Mouse (Mus musculus) heart, embryonic 16.5 days (tissue): ENCODE data around the gene Abcc12. TPM values are rescaled to one million over a fixed set of nuclear protein-coding genes. Genes with fewer than 3 reads are reported as not detected.

Experiments used
- ATAC-seq: fragments of 200-750 bp; cut with Nextera tagmentation; replicated peaks from 2 replicates; pipeline ENCODE4 v1.8.0; 2017; ENCODE audit warnings: moderate number of reproducible peaks; ENCODE audit not compliant: insufficient read depth, low FRiP score; ENCODE audit errors: extremely low read depth
- H3K27ac ChIP-seq: fragments of 300-500 bp; sonication (generic); 2 replicates; pipeline ENCODE4 v1.5.1; 2014; ENCODE audit warnings: mild to moderate bottlenecking, low read length, control low read depth, moderate library complexity
- H3K27me3 ChIP-seq: fragments of 300-500 bp; sonication (generic); 2 replicates; pipeline ENCODE4 v1.6.1; 2014; ENCODE audit warnings: low read length, mixed read lengths; ENCODE audit not compliant: control insufficient read depth, insufficient read depth
- H3K36me3 ChIP-seq: fragments of 300-500 bp; sonication (generic); 2 replicates; pipeline ENCODE4 v1.6.1; 2014; ENCODE audit not compliant: control insufficient read depth, insufficient read depth
- H3K4me1 ChIP-seq: fragments of 300-500 bp; sonication (generic); 2 replicates; pipeline ENCODE4 v1.6.1; 2014; ENCODE audit warnings: low read length, mixed read lengths; ENCODE audit not compliant: control insufficient read depth, insufficient read depth
- H3K4me2 ChIP-seq: fragments of 300-500 bp; sonication (generic); 2 replicates; pipeline ENCODE4 v1.6.1; 2014; ENCODE audit warnings: low read depth, mild to moderate bottlenecking, control low read depth, low read length
- H3K4me3 ChIP-seq: fragments of 300-500 bp; sonication (generic); 2 replicates; pipeline ENCODE4 v1.5.1; 2014; ENCODE audit warnings: mild to moderate bottlenecking, control low read depth, low read length
- H3K9ac ChIP-seq: fragments of 300-500 bp; sonication (generic); 2 replicates; pipeline ENCODE4 v1.6.1; 2014; ENCODE audit warnings: low read length, control low read depth
- H3K9me3 ChIP-seq: fragments of 300-500 bp; sonication (generic); replicated peaks from 2 replicates; pipeline ENCODE4 v1.6.1; 2016; ENCODE audit warnings: low read length; ENCODE audit not compliant: control insufficient read depth
- WGBS: fragments of 180-500 bp; shearing (Covaris S2); extraction: QIAGEN DNeasy Blood & Tissue Kit; methylation state at CpG from one replicate; pipeline ENCODE4 v1.1.7; 2014; 5-methylcytosine and 5-hydroxymethylcytosine counted together
- polyA plus RNA-seq: library from polyadenylated mRNA; unstranded; fragments of >200 nt; fragmentation: Nextera tagmentation; extraction: Ambion mirVana; gene quantifications from 2 replicates; pipeline ENCODE4 v1.2.1, GENCODE M21; 2015

Abcc12 gene
- polyA plus RNA-seq, 1 experiment from 2014 or later: 0.08 TPM

DNA sequence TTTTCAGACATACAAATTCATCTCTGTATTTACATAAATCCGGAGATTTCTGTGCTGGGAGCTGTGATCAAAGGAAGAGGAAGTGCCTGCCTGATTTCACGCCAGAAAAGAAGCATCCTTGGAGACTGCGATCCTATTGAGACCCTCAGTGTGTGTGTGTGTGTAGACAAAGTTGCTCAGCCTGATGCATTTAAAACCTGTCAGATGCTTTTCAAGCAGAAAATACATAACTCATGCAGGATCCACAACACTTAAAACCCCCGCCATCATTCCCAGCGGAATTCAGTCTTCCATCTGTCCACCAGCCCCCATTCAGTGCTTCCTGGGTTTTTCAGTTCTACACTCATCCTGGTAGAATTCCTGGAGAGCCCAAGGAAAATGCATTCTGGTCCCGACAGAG lies 107.4 kb downstream of the Abcc12 start:
- ATAC-seq: no peak
- Histone ChIP-seq H3K36me3 (no peaks in the 10 kb centered on the region), H3K9me3 (no peaks in the 10 kb centered on the region), H3K4me1 (no peaks in the 10 kb centered on the region), H3K9ac (no peak overlapping the region), H3K27me3 (no peaks in the 10 kb centered on the region), H3K4me3 (no peak overlapping the region), H3K27ac (no peak overlapping the region), H3K4me2 (no peak overlapping the region)
- 69% methylated on average over 6 of the region's 6 CpGs for WGBS

- ATAC-seq: no peak
- H3K27ac ChIP-seq: no peak overlapping the region
- 82% methylated on average over 2 of the region's 2 CpGs for WGBS
These were observed 109.8 kb downstream of the Abcc12 start for GRCm38 (mm10) chr8:86470717-86471116.

DNA sequence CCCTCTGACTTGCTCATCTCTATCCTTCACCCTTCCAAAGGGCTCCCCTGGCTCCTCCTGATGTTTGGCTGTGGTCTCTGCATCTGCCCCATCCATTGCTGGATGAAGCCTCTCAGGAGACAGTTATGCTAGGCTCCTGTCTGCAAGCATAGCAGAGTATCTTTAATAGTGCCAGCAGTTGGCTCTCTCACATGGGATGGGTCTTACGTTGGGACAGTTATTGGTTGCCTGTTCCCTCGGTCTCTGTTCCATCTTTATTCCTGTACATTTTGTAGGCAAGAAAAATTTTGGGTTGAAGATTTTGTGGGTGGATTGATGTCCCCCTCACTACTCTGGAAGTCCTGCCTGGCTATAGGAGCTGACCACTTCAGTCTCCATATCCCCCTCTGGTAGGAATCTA lies 117.3 kb downstream of the Abcc12 start:
- Histone ChIP-seq H3K9ac (no peak overlapping the region), H3K27me3 (no peaks in the 10 kb centered on the region), H3K36me3 (no peaks in the 10 kb centered on the region), H3K4me1 (no peaks in the 10 kb centered on the region), H3K4me2 (no peak overlapping the region), H3K4me3 (no peak overlapping the region), H3K9me3 (peaks cover 3% of the 10 kb centered on the region; the same call in 1 of the 2 replicates), H3K27ac (no peak overlapping the region)
- ATAC-seq: no peak
- 82% methylated on average over 2 of the region's 2 CpGs for WGBS

More at GRCm38 (mm10) chr8:86470717-86471116, 109.8 kb downstream of the Abcc12 start:
- Histone ChIP-seq H3K9ac (no peak overlapping the region), H3K36me3 (no peaks in the 10 kb centered on the region), H3K9me3 (peaks cover 2% of the 10 kb centered on the region; the same call in 1 of the 2 replicates), H3K4me2 (no peak overlapping the region), H3K4me3 (no peak overlapping the region), H3K4me1 (no peaks in the 10 kb centered on the region), H3K27me3 (no peaks in the 10 kb centered on the region)

GRCm38 (mm10) chr8:86460372-86460771 lies 120.1 kb downstream of the Abcc12 start:
- Histone ChIP-seq H3K27me3 (no peaks in the 10 kb centered on the region), H3K36me3 (no peaks in the 10 kb centered on the region), H3K4me3 (no peak overlapping the region), H3K9me3 (no peaks in the 10 kb centered on the region), H3K27ac (no peak overlapping the region), H3K9ac (no peak overlapping the region), H3K4me2 (no peak overlapping the region), H3K4me1 (no peaks in the 10 kb centered on the region)
- 75% methylated on average over 5 of the region's 5 CpGs for WGBS
- ATAC-seq: no peak

DNA sequence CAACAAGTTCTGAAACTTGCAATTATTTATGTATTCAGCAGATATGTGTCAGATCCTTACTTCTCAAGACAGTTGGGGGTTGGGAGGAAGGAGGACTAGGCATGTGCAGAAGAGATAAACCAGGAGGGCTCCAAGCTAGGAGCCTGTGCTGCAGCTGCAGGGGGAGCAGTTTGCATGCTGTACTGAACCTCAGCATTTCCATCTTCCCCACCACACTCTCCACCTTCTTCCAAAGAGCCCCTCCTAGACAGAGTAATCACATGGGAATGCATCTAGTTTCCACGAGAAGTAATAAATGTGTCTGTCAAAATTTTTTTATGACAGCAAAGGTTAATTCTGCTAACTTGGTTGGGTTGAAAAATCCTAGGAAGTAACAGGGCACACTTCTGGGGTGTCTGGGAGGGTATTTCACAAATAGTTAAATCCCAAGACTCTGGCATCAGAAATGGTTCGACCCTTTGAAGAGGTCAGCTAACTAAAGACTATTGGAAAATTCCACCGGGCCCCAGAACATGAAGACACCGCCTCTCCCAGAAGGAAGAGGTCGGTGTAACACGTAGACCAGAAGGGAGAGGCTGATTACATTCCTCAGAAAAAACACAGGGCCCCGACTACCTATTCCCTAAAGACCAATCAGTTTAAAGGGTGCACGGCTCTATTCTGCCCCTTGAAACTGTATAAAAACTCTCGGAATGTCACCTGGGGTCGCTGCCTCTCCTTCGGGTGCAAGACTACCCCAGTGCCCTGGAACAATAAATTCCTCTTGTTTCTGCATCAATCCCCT lies 126.6 kb downstream of the Abcc12 start:
- Histone ChIP-seq H3K9me3 (no peaks in the 10 kb centered on the region), H3K9ac (no peak overlapping the region), H3K36me3 (no peaks in the 10 kb centered on the region), H3K27ac (no peak overlapping the region), H3K4me2 (no peak overlapping the region), H3K4me3 (no peak overlapping the region), H3K27me3 (no peaks in the 10 kb centered on the region), H3K4me1 (no peaks in the 10 kb centered on the region)
- 76% methylated on average over 11 of the region's 11 CpGs for WGBS
- no peak for ATAC-seq

- H3K4me3 ChIP-seq: no peak overlapping the region
- WGBS: 75% methylated on average over 4 of the region's 4 CpGs
- no peak for ATAC-seq
These were observed 130.5 kb downstream of the Abcc12 start for GRCm38 (mm10) chr8:86449870-86450515.

GRCm38 (mm10) chr8:86445516-86445915 lies 135.0 kb downstream of the Abcc12 start:
- no peak for ATAC-seq
- H3K27ac ChIP-seq: no peak overlapping the region
- no peaks in the 10 kb centered on the region for H3K4me1 ChIP-seq
- H3K4me3 ChIP-seq: no peak overlapping the region
- H3K9me3 ChIP-seq: no peaks in the 10 kb centered on the region
- no peaks in the 10 kb centered on the region for H3K36me3 ChIP-seq
- H3K4me2 ChIP-seq: no peak overlapping the region
- H3K9ac ChIP-seq: no peak overlapping the region
- WGBS: 70% methylated on average over 4 of the region's 4 CpGs
- no peaks in the 10 kb centered on the region for H3K27me3 ChIP-seq

More at GRCm38 (mm10) chr8:86449870-86450515, 130.5 kb downstream of the Abcc12 start:
- Histone ChIP-seq H3K9me3 (no peaks in the 10 kb centered on the region), H3K27me3 (no peaks in the 10 kb centered on the region), H3K36me3 (no peaks in the 10 kb centered on the region), H3K27ac (no peak overlapping the region), H3K4me2 (no peak overlapping the region), H3K4me1 (no peaks in the 10 kb centered on the region), H3K9ac (no peak overlapping the region)

DNA sequence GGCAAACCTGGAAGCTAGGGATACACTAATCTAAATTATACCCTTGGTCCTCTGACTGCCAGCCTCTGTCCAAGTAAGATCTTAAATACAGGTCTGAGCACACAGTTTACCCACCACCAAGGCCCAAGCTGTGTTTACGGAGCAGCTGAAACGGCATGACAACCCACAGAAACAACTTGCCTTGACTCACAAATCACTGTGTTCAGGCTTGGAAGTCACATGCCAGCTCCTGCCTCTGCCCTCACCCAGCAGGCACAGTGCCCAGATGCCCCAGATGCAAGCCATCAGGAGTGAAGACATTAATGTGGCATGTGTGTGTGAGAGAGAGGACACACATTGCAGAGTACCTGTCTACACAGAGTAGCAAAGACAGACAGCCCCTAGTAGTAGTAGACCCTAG lies 136.7 kb downstream of the Abcc12 start:
- no peaks in the 10 kb centered on the region for H3K36me3 ChIP-seq
- H3K9me3 ChIP-seq: no peaks in the 10 kb centered on the region
- H3K9ac ChIP-seq: no peak overlapping the region
- no peak for ATAC-seq
- no peaks in the 10 kb centered on the region for H3K4me1 ChIP-seq
- H3K4me3 ChIP-seq: no peak overlapping the region
- no peak overlapping the region for H3K4me2 ChIP-seq
- 93% methylated on average over 2 of the region's 2 CpGs for WGBS
- no peak overlapping the region for H3K27ac ChIP-seq
- no peaks in the 10 kb centered on the region for H3K27me3 ChIP-seq

GRCm38 (mm10) chr8:86438983-86439299 lies 141.5 kb downstream of the Abcc12 start:
- Histone ChIP-seq H3K27me3 (no peaks in the 10 kb centered on the region), H3K27ac (no peak overlapping the region), H3K36me3 (no peaks in the 10 kb centered on the region), H3K4me1 (no peaks in the 10 kb centered on the region), H3K9ac (no peak overlapping the region), H3K4me3 (no peak overlapping the region), H3K9me3 (no peaks in the 10 kb centered on the region), H3K4me2 (no peak overlapping the region)
- no peak for ATAC-seq
- WGBS: 76% methylated on average over 3 of the region's 3 CpGs
